Mouse (Mus musculus): Measurements from ENCODE around the gene Ly6g6f. TPM values are rescaled to one million over a fixed set of nuclear protein-coding genes. Genes with fewer than 3 reads are reported as not detected.
A peak's percentile ranks its signal among the peaks of the same experiment; 100 is the strongest.

Gene Ly6g6f
- polyA plus RNA-seq, 1 experiment from 2014 or later: 1.1 TPM

GRCm38 (mm10) chr17:35077786-35078233, 7.6 kb downstream of the Ly6g6f start, which contains the start of gene Ly6g6d:
Gene Ly6g6d (minus strand): TSS chr17:35078065.
- Histone ChIP-seq H3K4me3 (peak within 1 kb of the TSS; percentile 29), H3K27me3 (replicated peaks) (0 out of 2 replicates have a peak, but pooled peaks cover 9% of the 10 kb centered on the region)

GRCm38 (mm10) chr17:35077285-35077684, 8.1 kb downstream of the Ly6g6f start:
- H3K9ac ChIP-seq: peak overlapping the region; percentile 60
- H3K4me1 ChIP-seq (replicated peaks): peaks cover 36% of the 10 kb centered on the region
- H3K27me3 ChIP-seq (replicated peaks): 0 out of 2 replicates have a peak, but pooled peaks cover 9% of the 10 kb centered on the region
- no peaks in the 10 kb centered on the region for H3K9me3 ChIP-seq (replicated peaks)
- ATAC-seq (ENCODE audit: insufficient number of reproducible peaks, low FRiP score): 0 out of 2 replicates have a peak, but pooled peaks have one; percentile 36
- 0 out of 2 replicates have a peak overlapping the region, but pooled peaks have one; percentile 5 for H3K27ac ChIP-seq (ENCODE audit: poor library complexity, severe bottlenecking)
- WGBS: 35% methylated on average over 2 of the region's 2 CpGs
- peak overlapping the region; percentile 29 for H3K4me3 ChIP-seq
- no peaks in the 10 kb centered on the region for H3K36me3 ChIP-seq
- peak overlapping the region; percentile 63 for H3K4me2 ChIP-seq

More at GRCm38 (mm10) chr17:35077786-35078233, 7.6 kb downstream of the Ly6g6f start, which contains the start of gene Ly6g6d:
- Histone ChIP-seq H3K4me2 (peak within 1 kb of the TSS; percentile 63), H3K27ac (ENCODE audit: poor library complexity, severe bottlenecking) (0 out of 2 replicates have a peak within 1 kb of the TSS, but pooled peaks have one; percentile 5), H3K4me1 (replicated peaks) (peaks cover 36% of the 10 kb centered on the region), H3K36me3 (no peaks in the 10 kb centered on the region), H3K9ac (peak within 1 kb of the TSS; percentile 60), H3K9me3 (replicated peaks) (no peaks in the 10 kb centered on the region)
- WGBS: 10% methylated on average over 14 of the region's 14 CpGs
- ATAC-seq (ENCODE audit: insufficient number of reproducible peaks, low FRiP score): no peak; the same call in 1 of the 2 replicates

- H3K27me3 ChIP-seq (replicated peaks): 0 out of 2 replicates have a peak, but pooled peaks cover 6% of the 10 kb centered on the region
- H3K9me3 ChIP-seq (replicated peaks): no peaks in the 10 kb centered on the region
- no peaks in the 10 kb centered on the region for H3K36me3 ChIP-seq
- H3K9ac ChIP-seq: peak within 1 kb of the TSS; percentile 60
- peak within 1 kb of the TSS; percentile 63 for H3K4me2 ChIP-seq
- 34% methylated on average over 10 of the region's 10 CpGs for WGBS
- ATAC-seq (ENCODE audit: insufficient number of reproducible peaks, low FRiP score): no peak; the same call in 1 of the 2 replicates
- peaks cover 36% of the 10 kb centered on the region for H3K4me1 ChIP-seq (replicated peaks)
- H3K27ac ChIP-seq (ENCODE audit: poor library complexity, severe bottlenecking): 0 out of 2 replicates have a peak within 1 kb of the TSS, but pooled peaks have one; percentile 5
- H3K4me3 ChIP-seq: peak within 1 kb of the TSS; percentile 29
These were observed 8.8 kb downstream of the Ly6g6f start, which contains the start of gene Ly6g6e for GRCm38 (mm10) chr17:35076507-35077176. Gene Ly6g6e (plus strand): TSS chr17:35076902.

GRCm38 (mm10) chr17:35074097-35074496, 11.3 kb downstream of the Ly6g6f start:
- 0 out of 2 replicates have a peak, but pooled peaks cover 7% of the 10 kb centered on the region for H3K27me3 ChIP-seq (replicated peaks)
- no peaks in the 10 kb centered on the region for H3K9me3 ChIP-seq (replicated peaks)
- no peak overlapping the region for H3K27ac ChIP-seq (ENCODE audit: poor library complexity, severe bottlenecking)
- no peak overlapping the region for H3K4me2 ChIP-seq
- H3K4me3 ChIP-seq: no peak overlapping the region
- no peak overlapping the region for H3K9ac ChIP-seq
- no peaks in the 10 kb centered on the region for H3K36me3 ChIP-seq
- WGBS: 55% methylated on average over 17 of the region's 17 CpGs
- no peak for ATAC-seq (ENCODE audit: insufficient number of reproducible peaks, low FRiP score)
- H3K4me1 ChIP-seq (replicated peaks): peaks cover 19% of the 10 kb centered on the region

GRCm38 (mm10) chr17:35071454-35071853, 14.0 kb downstream of the Ly6g6f start:
- no peak for ATAC-seq (ENCODE audit: insufficient number of reproducible peaks, low FRiP score)
- Histone ChIP-seq H3K4me1 (replicated peaks) (0 out of 2 replicates have a peak, but pooled peaks cover under 1% of the 10 kb centered on the region), H3K27me3 (replicated peaks) (peaks cover 30% of the 10 kb centered on the region), H3K27ac (ENCODE audit: poor library complexity, severe bottlenecking) (no peak overlapping the region), H3K36me3 (no peaks in the 10 kb centered on the region), H3K4me3 (no peak overlapping the region), H3K9me3 (replicated peaks) (no peaks in the 10 kb centered on the region), H3K4me2 (no peak overlapping the region), H3K9ac (no peak overlapping the region)
- WGBS: 80% methylated on average over 9 of the region's 9 CpGs

GRCm38 (mm10) chr17:35070556-35071229, 14.7 kb downstream of the Ly6g6f start:
- no peak for ATAC-seq (ENCODE audit: insufficient number of reproducible peaks, low FRiP score)
- no peaks in the 10 kb centered on the region for H3K9me3 ChIP-seq (replicated peaks)
- no peak overlapping the region for H3K4me3 ChIP-seq
- H3K4me2 ChIP-seq: no peak overlapping the region
- no peak overlapping the region for H3K27ac ChIP-seq (ENCODE audit: poor library complexity, severe bottlenecking)
- H3K36me3 ChIP-seq: no peaks in the 10 kb centered on the region
- no peak overlapping the region for H3K9ac ChIP-seq
- H3K27me3 ChIP-seq (replicated peaks): peaks cover 37% of the 10 kb centered on the region
- 40% methylated on average over 6 of the region's 6 CpGs for WGBS
- H3K4me1 ChIP-seq (replicated peaks): peaks cover 4% of the 10 kb centered on the region

- ATAC-seq (ENCODE audit: insufficient number of reproducible peaks, low FRiP score): no peak
- H3K36me3 ChIP-seq: no peaks in the 10 kb centered on the region
- peaks cover 23% of the 10 kb centered on the region for H3K4me1 ChIP-seq (replicated peaks)
- no peak overlapping the region for H3K27ac ChIP-seq (ENCODE audit: poor library complexity, severe bottlenecking)
- WGBS: 73% methylated on average over 17 of the region's 17 CpGs
- H3K4me2 ChIP-seq: no peak overlapping the region
- peaks cover 61% of the 10 kb centered on the region for H3K27me3 ChIP-seq (replicated peaks)
- no peaks in the 10 kb centered on the region for H3K9me3 ChIP-seq (replicated peaks)
- no peak overlapping the region for H3K4me3 ChIP-seq
- no peak overlapping the region for H3K9ac ChIP-seq
These were observed 17.0 kb downstream of the Ly6g6f start for GRCm38 (mm10) chr17:35068213-35068914.

GRCm38 (mm10) chr17:35066084-35066483, 19.3 kb downstream of the Ly6g6f start, which contains the start of gene Mpig6b:
Gene Mpig6b (minus strand): TSS chr17:35066184.
- H3K4me3 ChIP-seq: peak within 1 kb of the TSS; percentile 38
- 36% methylated on average over 10 of the region's 10 CpGs for WGBS
- peaks cover 21% of the 10 kb centered on the region for H3K36me3 ChIP-seq
- no peaks in the 10 kb centered on the region for H3K9me3 ChIP-seq (replicated peaks)
- peak within 1 kb of the TSS; percentile 73 for H3K4me2 ChIP-seq
- peaks cover 68% of the 10 kb centered on the region for H3K27me3 ChIP-seq (replicated peaks)
- no peak within 1 kb of the TSS for H3K27ac ChIP-seq (ENCODE audit: poor library complexity, severe bottlenecking)
- peaks cover 23% of the 10 kb centered on the region for H3K4me1 ChIP-seq (replicated peaks)
- ATAC-seq (ENCODE audit: insufficient number of reproducible peaks, low FRiP score): no peak
- peak within 1 kb of the TSS; percentile 54 for H3K9ac ChIP-seq

GRCm38 (mm10) chr17:35064951-35065947, 20.2 kb downstream of the Ly6g6f start, which contains the start of gene Ly6g6c:
Gene Ly6g6c (plus strand): TSS chr17:35065388.
- Histone ChIP-seq H3K4me3 (peak within 1 kb of the TSS; percentile 38), H3K27ac (ENCODE audit: poor library complexity, severe bottlenecking) (no peak within 1 kb of the TSS), H3K27me3 (replicated peaks) (peaks cover 68% of the 10 kb centered on the region), H3K9me3 (replicated peaks) (no peaks in the 10 kb centered on the region), H3K4me1 (replicated peaks) (peaks cover 30% of the 10 kb centered on the region), H3K36me3 (peaks cover 29% of the 10 kb centered on the region), H3K4me2 (peak within 1 kb of the TSS; percentile 73), H3K9ac (peak within 1 kb of the TSS; percentile 54)
- ATAC-seq (ENCODE audit: insufficient number of reproducible peaks, low FRiP score): peak; percentile 27; the same call in 1 of the 2 replicates
- WGBS: under 1% methylated on average over 48 of the region's 48 CpGs
